Mouse (Mus musculus) intestine, embryonic 14.5 days (tissue): ENCODE measurements around the gene Sacm1l. TPM values are rescaled to one million over a fixed set of nuclear protein-coding genes. Genes with fewer than 3 reads are reported as not detected.
A peak's percentile ranks its signal among the peaks of the same experiment; 100 is the strongest.

Source experiments
- ATAC-seq: fragments of 200-750 bp; cut with Nextera tagmentation; replicated peaks from 2 replicates; pipeline ENCODE4 v1.8.0; 2017; ENCODE audit warnings: low read depth, moderate number of reproducible peaks, moderate TSS enrichment, moderate library complexity; ENCODE audit not compliant: low FRiP score, low TSS enrichment
- DNase-seq: peaks from one replicate; pipeline ENCODE4 v3.0.0-alpha.2; 2018; ENCODE audit warnings: low spot score
- H3K27ac ChIP-seq: fragments of 300-500 bp; sonication (generic); 2 replicates; pipeline ENCODE4 v1.5.1; 2014; ENCODE audit warnings: low read depth, mild to moderate bottlenecking, control low read depth
- H3K27me3 ChIP-seq: fragments of 300-500 bp; sonication (generic); replicated peaks from 2 replicates; pipeline ENCODE4 v1.6.1; 2014; ENCODE audit warnings: low read length, control low read depth; ENCODE audit not compliant: control insufficient read depth, insufficient read depth
- H3K36me3 ChIP-seq: fragments of 300-500 bp; sonication (generic); 2 replicates; pipeline ENCODE4 v1.6.1; 2014; ENCODE audit warnings: low read length, control low read depth; ENCODE audit not compliant: control insufficient read depth, insufficient read depth
- H3K4me1 ChIP-seq: fragments of 300-500 bp; sonication (generic); replicated peaks from 2 replicates; pipeline ENCODE4 v1.6.1; 2014; ENCODE audit warnings: low read length, control low read depth, mixed read lengths; ENCODE audit not compliant: control insufficient read depth, insufficient read depth
- H3K4me2 ChIP-seq: fragments of 300-500 bp; sonication (generic); 2 replicates; pipeline ENCODE4 v1.6.1; 2014; ENCODE audit warnings: low read length
- H3K4me3 ChIP-seq: fragments of 300-500 bp; sonication (generic); 2 replicates; pipeline ENCODE4 v1.5.1; 2014; ENCODE audit warnings: low read depth, low read length, control low read depth, mixed read lengths
- H3K9ac ChIP-seq: fragments of 300-500 bp; sonication (generic); 2 replicates; pipeline ENCODE4 v1.6.1; 2014; ENCODE audit warnings: mild to moderate bottlenecking, low read length
- H3K9me3 ChIP-seq: fragments of 300-500 bp; sonication (generic); 2 replicates; pipeline ENCODE4 v1.6.1; 2016; ENCODE audit warnings: low read length, control low read depth; ENCODE audit not compliant: control insufficient read depth
- WGBS: fragments of 180-500 bp; shearing (Covaris S2); extraction: QIAGEN DNeasy Blood & Tissue Kit; methylation state at CpG from one replicate; pipeline ENCODE4 v1.1.7; 2014; 5-methylcytosine and 5-hydroxymethylcytosine counted together
- polyA plus RNA-seq: library from polyadenylated mRNA; unstranded; fragments of >200 nt; fragmentation: Nextera tagmentation; extraction: Ambion mirVana; gene quantifications from 2 replicates; pipeline ENCODE4 v1.2.1, GENCODE M21; 2014

Gene Sacm1l
- polyA plus RNA-seq, 1 experiment from 2014 or later, result 51.0 TPM

DNA sequence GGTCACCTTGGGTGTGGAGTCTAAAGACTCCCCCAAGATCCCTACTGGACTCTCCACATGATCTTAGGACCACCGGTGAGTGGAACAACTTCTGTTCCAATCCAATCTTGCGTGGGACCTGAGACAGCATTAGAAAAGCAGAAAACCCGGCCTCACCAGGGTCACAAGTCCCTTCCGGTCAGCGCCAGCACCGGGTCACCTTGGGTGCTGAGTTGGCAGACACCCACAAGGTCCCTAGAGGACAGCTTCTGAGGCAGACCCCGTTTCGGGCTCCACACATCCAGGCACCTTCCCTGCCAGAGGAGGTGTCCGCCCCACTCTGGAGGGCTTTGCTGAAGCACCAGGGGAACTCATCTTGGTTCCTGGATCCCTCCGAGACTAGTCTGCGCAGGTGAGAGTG is 96.3 kb downstream of the Sacm1l start:
- no peaks in the 10 kb centered on the region for H3K27me3 ChIP-seq
- DNase-seq (no peak), ATAC-seq (no peak)
- no peak overlapping the region for H3K9ac ChIP-seq
- H3K4me1 ChIP-seq, result no peaks in the 10 kb centered on the region
- no peak overlapping the region for H3K4me2 ChIP-seq
- 93% methylated on average over 11 of the region's 11 CpGs for WGBS
- no peaks in the 10 kb centered on the region for H3K9me3 ChIP-seq
- H3K36me3 ChIP-seq, result no peaks in the 10 kb centered on the region
- H3K4me3 ChIP-seq, result no peak overlapping the region
- H3K27ac ChIP-seq, result no peak overlapping the region

DNA sequence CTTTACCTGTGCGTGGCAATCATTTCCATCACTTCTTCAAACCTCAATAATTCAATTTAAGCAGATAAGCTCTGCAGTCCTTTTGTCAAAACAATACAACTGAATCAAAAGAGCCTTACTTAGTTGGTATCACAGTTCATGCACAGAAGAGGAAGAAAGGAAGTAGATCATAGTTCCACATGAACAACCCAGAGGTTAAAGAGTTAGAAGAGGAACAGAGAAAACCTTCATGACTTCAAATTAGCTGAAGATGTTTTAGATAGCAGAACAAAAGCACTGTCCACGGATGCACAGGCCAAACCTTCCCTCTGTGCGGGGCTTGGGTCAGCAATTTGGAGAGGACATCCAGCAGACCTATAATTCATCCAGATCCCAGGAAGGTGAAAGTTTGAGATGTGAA is 102.1 kb downstream of the Sacm1l start:
- 84% methylated on average over 3 of the region's 3 CpGs for WGBS
- ATAC-seq (no peak), DNase-seq (no peak)
- no peaks in the 10 kb centered on the region for H3K4me1 ChIP-seq
- H3K27me3 ChIP-seq, result no peaks in the 10 kb centered on the region
- no peaks in the 10 kb centered on the region for H3K9me3 ChIP-seq
- no peaks in the 10 kb centered on the region for H3K36me3 ChIP-seq
- H3K27ac ChIP-seq, result no peak overlapping the region
- no peak overlapping the region for H3K4me3 ChIP-seq
- no peak overlapping the region for H3K4me2 ChIP-seq
- no peak overlapping the region for H3K9ac ChIP-seq

DNA sequence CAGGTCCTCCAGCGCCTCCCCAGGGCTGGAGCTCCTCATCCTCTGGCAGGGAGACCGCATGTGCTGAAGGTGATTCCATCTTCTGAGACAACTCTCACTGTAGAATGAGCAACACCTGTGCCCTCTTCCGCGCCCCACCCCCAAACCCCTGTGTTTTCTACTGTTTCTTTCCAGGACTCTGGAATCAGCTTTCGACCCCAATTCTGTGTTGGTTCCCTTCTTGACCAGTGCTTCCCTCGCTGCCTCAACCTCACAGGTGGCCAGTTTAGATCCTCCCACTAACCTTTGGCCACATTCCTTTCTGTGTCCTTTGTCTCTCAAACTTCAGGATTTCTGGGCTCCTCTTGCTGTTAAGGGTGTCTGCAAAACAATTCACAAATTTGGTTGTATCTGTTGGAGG is 102.7 kb downstream of the Sacm1l start, which contains the start of gene Slc6a20b:
TSS of gene Slc6a20b (minus strand) at position 285 of the 400 bp plus-strand sequence.
- Histone ChIP-seq H3K27me3 (no peaks in the 10 kb centered on the region), H3K27ac (no peak within 1 kb of the TSS), H3K9me3 (no peaks in the 10 kb centered on the region), H3K4me2 (no peak within 1 kb of the TSS), H3K4me1 (no peaks in the 10 kb centered on the region), H3K36me3 (no peaks in the 10 kb centered on the region), H3K9ac (no peak within 1 kb of the TSS), H3K4me3 (no peak within 1 kb of the TSS)
- 81% methylated on average over 6 of the region's 6 CpGs for WGBS
- DNase-seq, result no peak
- no peak for ATAC-seq

GRCm38 (mm10) chr9:123632993-123633392 is 103.4 kb downstream of the Sacm1l start:
- H3K27ac ChIP-seq, result no peak overlapping the region
- no peak overlapping the region for H3K4me3 ChIP-seq
- no peaks in the 10 kb centered on the region for H3K27me3 ChIP-seq
- no peak overlapping the region for H3K4me2 ChIP-seq
- H3K9ac ChIP-seq, result no peak overlapping the region
- H3K4me1 ChIP-seq, result no peaks in the 10 kb centered on the region
- no peak for DNase-seq
- no peaks in the 10 kb centered on the region for H3K9me3 ChIP-seq
- no peaks in the 10 kb centered on the region for H3K36me3 ChIP-seq
- 79% methylated on average over 3 of the region's 3 CpGs for WGBS
- ATAC-seq, result no peak

- DNase-seq (no peak), ATAC-seq (no peak)
- Histone ChIP-seq H3K27me3 (no peaks in the 10 kb centered on the region), H3K4me2 (no peak overlapping the region), H3K9ac (no peak overlapping the region), H3K36me3 (no peaks in the 10 kb centered on the region), H3K4me1 (no peaks in the 10 kb centered on the region), H3K4me3 (no peak overlapping the region), H3K9me3 (no peaks in the 10 kb centered on the region), H3K27ac (no peak overlapping the region)
- 77% methylated on average over 5 of the region's 5 CpGs for WGBS
Measured at GRCm38 (mm10) chr9:123636771-123637170, 107.2 kb downstream of the Sacm1l start.

DNA sequence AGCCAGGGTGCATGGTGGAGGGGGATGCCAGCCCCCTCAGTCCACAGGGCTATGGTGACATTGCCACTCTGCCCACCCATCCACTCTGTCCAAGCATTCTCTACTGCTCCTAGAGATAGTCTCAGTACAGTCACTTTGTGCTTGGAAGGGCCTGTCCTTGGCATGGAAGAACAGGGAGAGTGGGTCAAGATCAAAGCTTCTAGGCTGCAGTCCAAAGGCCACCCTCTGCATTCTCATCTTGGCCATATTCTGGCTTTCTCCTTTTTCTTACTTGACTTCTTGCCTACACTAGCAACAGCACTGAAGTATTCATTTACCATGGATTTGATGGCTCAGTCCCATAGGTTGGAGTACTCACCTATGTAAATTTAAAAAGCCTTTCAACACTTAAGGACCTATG is 108.7 kb downstream of the Sacm1l start:
- Histone ChIP-seq H3K4me2 (no peak overlapping the region), H3K9me3 (no peaks in the 10 kb centered on the region), H3K36me3 (no peaks in the 10 kb centered on the region), H3K9ac (no peak overlapping the region), H3K27ac (no peak overlapping the region), H3K4me1 (no peaks in the 10 kb centered on the region), H3K4me3 (no peak overlapping the region), H3K27me3 (no peaks in the 10 kb centered on the region)
- ATAC-seq (no peak), DNase-seq (no peak)

- H3K27me3 ChIP-seq, result no peaks in the 10 kb centered on the region
- no peak for DNase-seq
- no peaks in the 10 kb centered on the region for H3K36me3 ChIP-seq
- no peak overlapping the region for H3K4me3 ChIP-seq
- H3K9ac ChIP-seq, result no peak overlapping the region
- 76% methylated on average over 1 of the region's 1 CpGs for WGBS
- ATAC-seq, result peak; percentile 68; the same call in 1 of the 2 replicates
- H3K4me2 ChIP-seq, result no peak overlapping the region
- H3K27ac ChIP-seq, result no peak overlapping the region
- no peaks in the 10 kb centered on the region for H3K9me3 ChIP-seq
- H3K4me1 ChIP-seq, result no peaks in the 10 kb centered on the region
Measured at GRCm38 (mm10) chr9:123638668-123639089, 109.1 kb downstream of the Sacm1l start.

GRCm38 (mm10) chr9:123640106-123640505 is 110.5 kb downstream of the Sacm1l start:
- Histone ChIP-seq H3K9ac (no peak overlapping the region), H3K9me3 (no peaks in the 10 kb centered on the region), H3K27ac (no peak overlapping the region), H3K27me3 (no peaks in the 10 kb centered on the region), H3K4me2 (no peak overlapping the region), H3K4me1 (no peaks in the 10 kb centered on the region), H3K4me3 (no peak overlapping the region), H3K36me3 (no peaks in the 10 kb centered on the region)
- no peak for DNase-seq
- 63% methylated on average over 1 of the region's 1 CpGs for WGBS
- no peak for ATAC-seq
